Mouse (Mus musculus): ENCODE measurements around the gene Rnf227.

- TF ChIP-seq GATA1 (IDR thresholded peaks at IDR 0.05; ENCODE audit: borderline replicate concordance, low read length), result no peak
- no peak for TF ChIP-seq FLI1 (IDR thresholded peaks at IDR 0.05; ENCODE audit: low read length)
These were observed 24.6 kb downstream of the Rnf227 start for GRCm38 (mm10) chr11:69364910-69365309.

All from megakaryocyte, embryonic 14.5 days (primary cell).